Mouse (Mus musculus): Measurements from ENCODE around the gene Rnpc3. TPM values are rescaled to one million over a fixed set of nuclear protein-coding genes. Genes with fewer than 3 reads are reported as not detected.

Gene Rnpc3
- polyA plus RNA-seq, 1 experiment from 2014 or later, result 52.6 TPM

Other genes starting within 250 kb of the Rnpc3 start
- not detected in 2 replicates for gene Amy2a1, start 97.7 kb downstream of the Rnpc3 start, polyA plus RNA-seq (2016; fragmentation: Nextera tagmentation; extraction: Ambion mirVana)
- 5.3 and 6.6 TPM in 2 replicates for gene Amy1, start 23.4 kb downstream of the Rnpc3 start, polyA plus RNA-seq (2016; fragmentation: Nextera tagmentation; extraction: Ambion mirVana)

Data from neural tube, embryonic 12.5 days (tissue).